Mouse (Mus musculus) kidney, postnatal 0 days (tissue): ENCODE data around the gene Cnnm2. TPM values are rescaled to one million over a fixed set of nuclear protein-coding genes. Genes with fewer than 3 reads are reported as not detected.
A peak's percentile ranks its signal among the peaks of the same experiment; 100 is the strongest.

Source experiments
- ATAC-seq: fragments of 200-750 bp; cut with Nextera tagmentation; replicated peaks from 2 replicates; pipeline ENCODE4 v1.8.0; 2017; ENCODE audit warnings: low read depth, moderate number of reproducible peaks, moderate TSS enrichment, moderate library complexity; ENCODE audit not compliant: low FRiP score
- DNase-seq: peaks from one replicate; pipeline ENCODE4 v3.0.0-alpha.2; 2016; ENCODE audit warnings: low spot score
- H3K27ac ChIP-seq: fragments of 300-500 bp; sonication (generic); 2 replicates; pipeline ENCODE4 v1.5.1; 2014; ENCODE audit warnings: mild to moderate bottlenecking
- H3K27me3 ChIP-seq: fragments of 300-500 bp; sonication (generic); 2 replicates; pipeline ENCODE4 v1.6.1; 2014; ENCODE audit warnings: low read length, mixed read lengths; ENCODE audit not compliant: insufficient read depth
- H3K36me3 ChIP-seq: fragments of 300-500 bp; sonication (generic); 2 replicates; pipeline ENCODE4 v1.6.1; 2014; ENCODE audit warnings: low read length, mixed read lengths; ENCODE audit not compliant: insufficient read depth
- H3K4me1 ChIP-seq: fragments of 300-500 bp; sonication (generic); replicated peaks from 2 replicates; pipeline ENCODE4 v1.6.1; 2014; ENCODE audit warnings: antibody characterized with exemption, low read length, mixed read lengths; ENCODE audit not compliant: insufficient read depth
- H3K4me2 ChIP-seq: fragments of 300-500 bp; sonication (generic); 2 replicates; pipeline ENCODE4 v1.6.1; 2014; ENCODE audit warnings: mild to moderate bottlenecking, low read length, moderate library complexity, mixed read lengths
- H3K4me3 ChIP-seq: fragments of 300-500 bp; sonication (generic); replicated peaks from 2 replicates; pipeline ENCODE4 v1.5.1; 2014; ENCODE audit warnings: low read depth, low read length
- H3K9ac ChIP-seq: fragments of 300-500 bp; sonication (generic); 2 replicates; pipeline ENCODE4 v1.6.1; 2014; ENCODE audit warnings: low read depth, low read length
- H3K9me3 ChIP-seq: fragments of 300-500 bp; sonication (generic); replicated peaks from 2 replicates; pipeline ENCODE4 v1.6.1; 2016; ENCODE audit warnings: low read length, inconsistent platforms, mixed read lengths
- CTCF ChIP-seq: IDR thresholded peaks from 2 replicates; pipeline ENCODE4 v1.5.1; 2016; ENCODE audit warnings: antibody characterized with exemption, low read depth, mild to moderate bottlenecking, moderate library complexity
- WGBS: fragments of 180-500 bp; shearing (Covaris S2); extraction: QIAGEN DNeasy Blood & Tissue Kit; methylation state at CpG from one replicate; pipeline ENCODE4 v1.1.7; 2014; 5-methylcytosine and 5-hydroxymethylcytosine counted together
- polyA plus RNA-seq: library from polyadenylated mRNA; unstranded; fragments of >200 nt; fragmentation: Nextera tagmentation; extraction: Ambion mirVana; gene quantifications from 2 replicates; pipeline ENCODE4 v1.2.1, GENCODE M21; 2015

Gene Cnnm2
- polyA plus RNA-seq, 1 experiment from 2014 or later = 11.0 TPM

DNA sequence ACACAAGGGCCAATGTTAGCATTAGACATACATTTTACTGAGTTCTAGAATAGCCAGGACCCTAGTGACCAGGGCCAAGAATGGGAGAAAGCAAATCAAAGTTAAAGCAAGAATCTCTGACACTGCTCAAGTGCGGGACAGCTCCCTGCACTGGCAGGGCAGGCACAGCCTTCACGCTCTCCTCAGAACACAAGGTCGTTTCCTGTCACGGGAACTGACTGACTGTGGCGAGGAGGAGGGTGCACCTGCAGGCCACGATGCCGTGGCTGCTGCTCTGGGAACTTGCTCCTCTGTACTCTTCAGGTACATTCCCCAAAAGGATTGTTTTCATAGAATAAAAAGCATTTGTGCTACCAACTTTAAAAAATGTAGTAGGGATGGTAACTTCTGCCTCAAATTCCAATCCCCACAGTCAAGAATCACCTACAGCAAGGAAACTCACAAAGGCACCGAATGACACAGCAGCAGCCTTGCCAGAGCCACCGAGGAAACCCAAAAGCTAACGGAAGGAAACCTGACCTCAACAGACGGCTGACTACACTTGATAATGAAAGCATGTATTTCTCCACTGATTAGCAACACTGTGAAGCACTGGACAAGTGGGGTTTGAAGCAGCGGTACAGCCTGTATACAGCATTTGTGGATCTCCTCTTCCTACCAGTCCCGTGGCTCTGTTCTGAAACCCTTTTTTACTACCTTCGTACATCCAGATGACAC, 126.6 kb downstream of the Cnnm2 start:
- Histone ChIP-seq H3K36me3 (peaks cover 57% of the 10 kb centered on the region), H3K27me3 (no peaks in the 10 kb centered on the region)
- 59% methylated on average over 14 of the region's 14 CpGs for WGBS

GRCm38 (mm10) chr19:46889666-46890065, 128.3 kb downstream of the Cnnm2 start:
- Histone ChIP-seq H3K4me2 (no peak overlapping the region), H3K27me3 (no peaks in the 10 kb centered on the region), H3K9ac (no peak overlapping the region), H3K27ac (no peak overlapping the region), H3K9me3 (no peaks in the 10 kb centered on the region), H3K4me1 (no peaks in the 10 kb centered on the region), H3K36me3 (peaks cover 50% of the 10 kb centered on the region), H3K4me3 (no peak overlapping the region)
- no peak for TF ChIP-seq CTCF
- ATAC-seq (no peak), DNase-seq (no peak)
- WGBS = 94% methylated on average over 8 of the region's 8 CpGs

More for the DNA sequence above, 126.6 kb downstream of the Cnnm2 start:
- Histone ChIP-seq H3K27ac (no peak overlapping the region), H3K4me2 (no peak overlapping the region), H3K4me3 (no peak overlapping the region), H3K9ac (no peak overlapping the region), H3K4me1 (no peaks in the 10 kb centered on the region), H3K9me3 (no peaks in the 10 kb centered on the region)
- ATAC-seq (no peak), DNase-seq (no peak)
- no peak for TF ChIP-seq CTCF

- Histone ChIP-seq H3K9ac (no peak overlapping the region), H3K36me3 (peaks cover 44% of the 10 kb centered on the region), H3K27me3 (no peaks in the 10 kb centered on the region), H3K9me3 (no peaks in the 10 kb centered on the region), H3K4me3 (no peak overlapping the region), H3K4me2 (no peak overlapping the region), H3K4me1 (no peaks in the 10 kb centered on the region), H3K27ac (no peak overlapping the region)
- WGBS = 96% methylated on average over 8 of the region's 8 CpGs
- no peak for ATAC-seq
- DNase-seq = no peak
- no peak for TF ChIP-seq CTCF
Measured at GRCm38 (mm10) chr19:46890657-46891056, 129.3 kb downstream of the Cnnm2 start.

DNA sequence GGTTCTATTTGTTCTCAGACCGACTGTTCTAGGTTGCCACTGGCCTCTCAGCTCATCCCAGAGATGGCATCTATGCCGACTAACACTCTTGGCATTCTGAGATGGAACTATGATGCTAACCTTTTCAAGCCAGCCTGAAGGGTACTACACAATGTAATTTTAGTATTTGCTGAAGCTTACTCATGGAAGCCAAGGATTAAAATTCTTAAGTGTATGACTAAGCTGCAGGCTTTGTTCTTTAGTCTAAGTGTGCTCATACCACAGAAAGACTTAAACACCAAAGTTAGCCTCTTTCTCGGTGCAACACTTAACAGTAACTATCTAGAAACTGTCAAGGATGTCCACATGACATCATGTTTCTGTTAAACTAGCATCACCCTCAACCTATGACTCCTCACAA, 131.5 kb downstream of the Cnnm2 start:
- no peak for DNase-seq
- no peak for TF ChIP-seq CTCF
- Histone ChIP-seq H3K4me1 (no peaks in the 10 kb centered on the region), H3K36me3 (peaks cover 49% of the 10 kb centered on the region), H3K4me3 (no peak overlapping the region), H3K4me2 (no peak overlapping the region), H3K9me3 (no peaks in the 10 kb centered on the region), H3K9ac (no peak overlapping the region), H3K27me3 (no peaks in the 10 kb centered on the region), H3K27ac (no peak overlapping the region)
- WGBS = 87% methylated on average over 3 of the region's 3 CpGs
- ATAC-seq = no peak

- no peak for TF ChIP-seq CTCF
- 86% methylated on average over 7 of the region's 7 CpGs for WGBS
- Histone ChIP-seq H3K4me2 (no peak overlapping the region), H3K27ac (no peak overlapping the region), H3K4me3 (no peak overlapping the region), H3K9ac (no peak overlapping the region), H3K9me3 (no peaks in the 10 kb centered on the region), H3K27me3 (no peaks in the 10 kb centered on the region), H3K36me3 (peaks cover 49% of the 10 kb centered on the region), H3K4me1 (no peaks in the 10 kb centered on the region)
- DNase-seq = no peak
- no peak for ATAC-seq
Measured at GRCm38 (mm10) chr19:46893484-46893883, 132.1 kb downstream of the Cnnm2 start.

GRCm38 (mm10) chr19:46897135-46897534, 135.7 kb downstream of the Cnnm2 start:
- Histone ChIP-seq H3K4me2 (no peak overlapping the region), H3K4me3 (no peak overlapping the region), H3K36me3 (peaks cover 19% of the 10 kb centered on the region), H3K4me1 (no peaks in the 10 kb centered on the region), H3K27ac (no peak overlapping the region), H3K9ac (no peak overlapping the region), H3K9me3 (no peaks in the 10 kb centered on the region), H3K27me3 (no peaks in the 10 kb centered on the region)
- TF ChIP-seq CTCF = peak; percentile 41; the same call in 1 of the 2 replicates
- ATAC-seq = no peak
- DNase-seq = no peak
- 93% methylated on average over 3 of the region's 3 CpGs for WGBS

- no peak overlapping the region for H3K4me3 ChIP-seq
- no peaks in the 10 kb centered on the region for H3K9me3 ChIP-seq
- no peak overlapping the region for H3K27ac ChIP-seq
- peaks cover 14% of the 10 kb centered on the region for H3K36me3 ChIP-seq
- no peaks in the 10 kb centered on the region for H3K4me1 ChIP-seq
- TF ChIP-seq CTCF = no peak
- H3K9ac ChIP-seq = no peak overlapping the region
- no peaks in the 10 kb centered on the region for H3K27me3 ChIP-seq
- DNase-seq = no peak
- WGBS = 65% methylated on average over 5 of the region's 5 CpGs
- ATAC-seq = no peak
- H3K4me2 ChIP-seq = no peak overlapping the region
Measured at GRCm38 (mm10) chr19:46898222-46898621, 136.8 kb downstream of the Cnnm2 start.
